Mouse (Mus musculus) CD4-positive, CD25-positive, alpha-beta regulatory T cell, adult 4 months (primary cell): Measurements from ENCODE around the gene Pdcd7. TPM values are rescaled to one million over a fixed set of nuclear protein-coding genes. Genes with fewer than 3 reads are reported as not detected.
A peak's percentile ranks its signal among the peaks of the same experiment; 100 is the strongest.
"Not testable (repeated sequence)": the region's sequence is repeated elsewhere in the genome, so short reads cannot be mapped to it uniquely, and the experiment has no call there.

Experiments
- ATAC-seq: one replicate; pipeline ENCODE4 v1.8.0; 2017
- polyA plus RNA-seq, 2 experiments: library from polyadenylated mRNA; unstranded; fragments of 100-300 nt; shearing (Covaris generic); gene quantifications; one replicate each; pipeline ENCODE4 v1.2.1; 2017

Gene Pdcd7
- polyA plus RNA-seq: 1 to 10 TPM; 4.5 to 7.7 TPM

- ATAC-seq: peak; percentile 83
Measured at GRCm38 (mm10) chr9:65345854-65346475, at the start of gene Pdcd7. Pdcd7 (plus strand) TSS chr9:65346104.

- no peak for ATAC-seq
Measured at GRCm38 (mm10) chr9:65297056-65297455, 48.8 kb upstream of the Pdcd7 start.

GRCm38 (mm10) chr9:65298761-65299160 lies 47.1 kb upstream of the Pdcd7 start:
- no peak for ATAC-seq

GRCm38 (mm10) chr9:65299650-65300049 lies 46.3 kb upstream of the Pdcd7 start:
- ATAC-seq: no peak

- ATAC-seq: no peak
Measured at GRCm38 (mm10) chr9:65302327-65302983, 43.4 kb upstream of the Pdcd7 start.

GRCm38 (mm10) chr9:65303586-65303985 lies 42.3 kb upstream of the Pdcd7 start:
- ATAC-seq: no peak

- no peak for ATAC-seq
Measured at GRCm38 (mm10) chr9:65304300-65304699, 41.6 kb upstream of the Pdcd7 start.

GRCm38 (mm10) chr9:65306672-65307071 lies 39.2 kb upstream of the Pdcd7 start:
- ATAC-seq: no peak

- ATAC-seq: no peak
Measured at GRCm38 (mm10) chr9:65308011-65308410, 37.9 kb upstream of the Pdcd7 start.

- no peak for ATAC-seq
Measured at GRCm38 (mm10) chr9:65312669-65313357, 33.1 kb upstream of the Pdcd7 start.

- no peak for ATAC-seq
Measured at GRCm38 (mm10) chr9:65313846-65314245, 32.1 kb upstream of the Pdcd7 start.

GRCm38 (mm10) chr9:65322255-65322900 lies 23.5 kb upstream of the Pdcd7 start:
- no peak for ATAC-seq

GRCm38 (mm10) chr9:65325971-65326370 lies 19.9 kb upstream of the Pdcd7 start:
- no peak for ATAC-seq

GRCm38 (mm10) chr9:65327371-65327770 lies 18.5 kb upstream of the Pdcd7 start:
- ATAC-seq: no peak

GRCm38 (mm10) chr9:65333958-65334357 lies 11.9 kb upstream of the Pdcd7 start:
- no peak for ATAC-seq

GRCm38 (mm10) chr9:65339146-65339545 lies 6.8 kb upstream of the Pdcd7 start:
- no peak for ATAC-seq

- no peak for ATAC-seq
Measured at GRCm38 (mm10) chr9:65340414-65340813, 5.5 kb upstream of the Pdcd7 start.

GRCm38 (mm10) chr9:65345439-65345838 lies 465 bp upstream of the Pdcd7 start:
- not testable (repeated sequence) for ATAC-seq

- peak; percentile 68 for ATAC-seq
Measured at GRCm38 (mm10) chr9:65346476-65347111, 690 bp downstream of the Pdcd7 start.

- ATAC-seq: no peak
Measured at GRCm38 (mm10) chr9:65347112-65347850, 1.4 kb downstream of the Pdcd7 start.

- no peak for ATAC-seq
Measured at GRCm38 (mm10) chr9:65353251-65353650, 7.3 kb downstream of the Pdcd7 start.

- ATAC-seq: no peak
Measured at GRCm38 (mm10) chr9:65356561-65356960, 10.7 kb downstream of the Pdcd7 start.
